Mouse (Mus musculus) left cerebral cortex, adult 8-10 months (tissue): ENCODE data around the gene Il5. TPM values are rescaled to one million over a fixed set of nuclear protein-coding genes. Genes with fewer than 3 reads are reported as not detected.
A peak's percentile ranks its signal among the peaks of the same experiment; 100 is the strongest.
"Not testable (repeated sequence)": the region's sequence is repeated elsewhere in the genome, so short reads cannot be mapped to it uniquely, and the experiment has no call there.

Experiments
- DNase-seq, 2 experiments: peaks; one replicate each; pipeline ENCODE4 v3.0.0; 2022; ENCODE audit warnings: low spot score in 2 of 2
- total RNA-seq, 4 experiments: library from RNA; stranded (reverse); gene quantifications; 2 replicates each; pipeline ENCODE4 v1.2.4; 2022

Gene Il5
- total RNA-seq, 4 experiments from 2014 or later = not detected

DNA sequence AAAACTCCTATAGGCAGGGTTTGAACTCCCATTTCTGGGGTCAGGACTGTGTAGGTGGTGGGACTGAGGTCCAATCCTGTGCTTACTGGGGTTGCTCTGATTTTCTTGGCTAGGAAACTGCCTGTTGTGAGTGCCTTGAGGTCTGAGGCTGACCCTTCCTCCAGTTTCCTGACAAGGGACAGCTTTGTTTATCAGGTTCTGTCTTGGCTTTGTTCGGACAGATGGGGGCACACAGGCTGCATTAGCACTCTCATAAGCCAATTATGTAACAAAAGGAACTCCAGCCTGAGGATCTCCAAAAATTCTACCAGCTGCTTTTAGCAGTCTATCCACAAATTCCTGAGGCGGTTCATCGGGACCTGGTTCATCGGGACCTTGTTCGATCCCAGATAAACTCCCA is 21.8 kb downstream of the Il5 start:
- no peak for DNase-seq

DNA sequence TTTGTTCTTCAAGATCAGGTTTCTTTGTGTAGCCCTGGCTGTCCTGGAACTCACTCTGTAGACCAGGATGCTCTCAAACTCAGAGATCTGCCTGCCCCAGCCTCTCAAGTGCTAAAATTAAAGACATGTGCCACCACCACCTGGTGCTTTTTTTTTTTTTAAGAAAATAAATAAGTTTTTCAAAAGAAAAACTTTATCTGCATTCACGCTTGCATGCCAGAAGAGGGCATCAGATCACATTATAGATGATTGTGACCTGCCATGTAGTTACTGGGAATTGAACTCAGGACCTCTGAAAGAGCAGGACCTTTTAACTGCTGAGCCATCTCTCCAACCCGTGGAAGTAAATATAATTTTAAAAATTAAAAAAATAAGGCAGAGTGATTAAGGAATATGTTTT is 24.7 kb downstream of the Il5 start:
- no peak for DNase-seq

DNA sequence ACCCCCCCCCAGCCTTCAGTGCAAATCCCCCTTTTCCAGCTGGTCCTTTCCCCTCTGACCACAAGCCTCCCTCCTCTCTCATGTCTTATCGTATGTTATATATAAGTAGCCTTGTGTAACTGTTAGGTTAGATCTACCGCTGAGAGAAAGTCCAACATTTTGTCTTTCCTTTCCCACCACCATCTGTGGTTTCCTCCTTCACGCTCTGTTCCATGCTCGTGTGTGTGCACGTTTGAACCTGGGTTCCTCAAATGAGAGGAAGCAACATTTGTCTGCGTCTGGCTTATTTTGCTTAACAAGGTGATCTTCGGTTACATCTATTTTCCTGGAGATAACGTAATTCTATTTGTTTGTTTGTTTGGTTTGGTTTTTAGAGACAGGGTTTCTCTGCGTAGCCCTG is 27.4 kb downstream of the Il5 start:
- no peak for DNase-seq

DNA sequence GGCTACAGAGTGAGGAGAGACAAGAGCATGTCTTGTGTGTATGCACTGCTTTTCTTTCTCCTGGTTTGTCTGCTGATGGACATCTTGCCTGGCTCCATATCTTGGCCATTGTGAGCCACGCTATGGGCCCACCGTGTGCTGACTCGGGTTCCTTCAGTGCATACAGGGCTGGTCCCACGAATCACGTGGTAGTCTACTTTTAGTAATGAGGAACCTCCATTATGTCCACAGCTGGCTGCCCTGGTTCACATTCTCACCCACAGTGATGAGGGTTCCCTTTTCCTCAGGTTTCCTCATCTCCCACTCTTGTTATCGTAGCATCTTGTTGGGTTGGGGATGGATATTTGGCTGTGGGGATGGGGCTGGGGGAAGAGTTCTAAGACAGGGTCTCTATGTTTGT is 28.0 kb downstream of the Il5 start:
- DNase-seq = no peak

DNA sequence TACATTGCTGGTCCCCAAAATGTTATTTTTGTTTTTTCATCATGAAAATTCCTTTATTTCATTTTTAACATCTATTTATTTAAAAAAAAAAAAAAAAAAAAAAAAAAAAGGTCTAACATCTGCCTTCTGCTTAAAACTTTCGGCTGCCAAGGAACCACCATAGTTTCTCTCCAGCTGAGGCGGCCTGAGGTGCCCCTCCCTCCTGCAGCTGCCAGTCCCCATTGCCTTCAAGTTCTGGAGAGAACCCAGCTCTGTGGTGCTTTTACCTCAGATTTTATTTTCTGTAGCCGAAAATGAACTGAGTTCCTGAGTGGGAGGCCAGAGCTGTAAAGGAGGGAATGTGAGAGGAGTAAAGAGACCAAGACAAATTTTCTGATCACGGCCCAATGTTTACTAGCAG is 28.7 kb downstream of the Il5 start:
- no peak for DNase-seq

DNA sequence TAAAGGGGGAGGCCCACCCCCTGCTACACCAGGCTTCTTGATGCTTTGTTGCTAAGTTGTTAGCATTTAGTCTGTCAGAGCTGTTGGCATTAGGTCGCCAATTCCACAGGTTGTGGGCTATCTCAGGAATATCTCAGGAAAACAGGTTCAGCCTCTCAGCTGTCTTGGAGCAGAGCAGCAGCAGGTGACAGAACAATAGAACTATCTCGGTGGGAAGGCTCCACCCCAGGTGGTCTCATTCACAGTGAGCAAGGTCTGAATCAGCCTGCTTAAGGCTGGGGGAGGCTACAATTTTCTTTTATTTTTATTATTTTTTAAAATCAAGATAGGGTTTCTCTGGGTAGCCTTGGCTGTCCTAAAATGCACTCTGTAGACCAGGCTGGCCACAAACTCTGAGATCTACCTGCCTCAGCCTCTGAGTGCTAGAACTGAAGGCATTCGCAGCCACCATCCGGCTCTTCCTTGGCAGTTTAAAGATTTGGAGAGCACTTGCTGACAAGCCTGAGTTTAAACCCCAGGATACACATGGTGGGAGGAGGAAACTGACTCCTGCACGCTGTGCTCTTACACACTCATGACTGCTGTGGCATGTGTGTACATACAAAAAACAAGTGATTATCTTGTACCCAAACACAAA is 29.2 kb downstream of the Il5 start:
- DNase-seq = no peak

DNA sequence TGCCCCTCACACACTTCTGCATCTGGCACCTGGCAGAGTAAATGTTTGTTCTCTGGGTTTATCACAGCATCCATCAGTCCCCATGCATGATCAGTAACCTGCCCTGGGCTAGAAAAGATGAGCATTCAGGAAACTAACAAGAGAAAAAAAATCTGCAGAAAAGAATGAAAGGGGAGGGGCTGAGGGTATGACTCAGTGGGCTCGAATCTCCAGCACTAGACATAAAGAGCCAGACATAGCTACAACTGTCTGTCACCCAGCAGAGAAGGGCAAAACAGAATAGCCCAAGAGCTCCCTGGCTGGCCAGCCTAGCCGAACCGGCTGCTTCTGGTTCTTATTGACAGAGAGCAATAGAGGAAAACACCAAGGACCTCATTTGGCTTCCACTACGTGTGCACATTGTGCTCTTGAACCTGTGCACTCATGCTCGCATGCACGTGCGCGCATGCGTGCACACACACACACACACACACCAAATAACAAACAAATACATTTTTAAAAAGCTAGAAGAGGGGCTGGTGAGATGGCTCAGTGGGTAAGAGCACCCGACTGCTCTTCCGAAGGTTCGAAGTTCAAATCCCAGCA is 34.5 kb downstream of the Il5 start:
- no peak for DNase-seq

DNA sequence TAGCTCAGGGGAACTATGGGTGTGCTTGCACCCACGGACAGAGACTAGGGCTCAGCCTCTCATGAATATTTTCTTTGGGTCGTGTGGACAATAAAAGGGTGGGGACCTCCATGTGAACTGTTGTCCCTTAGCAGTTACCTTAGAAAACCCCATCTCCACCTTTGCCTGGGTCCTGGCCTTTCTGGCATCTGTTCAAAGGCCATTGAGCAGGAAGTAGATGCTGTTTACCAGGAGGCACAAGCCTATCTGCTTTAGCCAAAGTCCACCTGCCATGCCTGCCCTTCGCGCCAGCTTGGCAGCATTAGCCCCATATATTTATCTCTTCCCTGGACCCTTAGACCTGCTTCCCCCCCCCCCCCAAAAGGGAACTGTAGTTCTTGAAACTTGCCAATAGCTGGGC is 37.0 kb downstream of the Il5 start:
- DNase-seq = no peak

DNA sequence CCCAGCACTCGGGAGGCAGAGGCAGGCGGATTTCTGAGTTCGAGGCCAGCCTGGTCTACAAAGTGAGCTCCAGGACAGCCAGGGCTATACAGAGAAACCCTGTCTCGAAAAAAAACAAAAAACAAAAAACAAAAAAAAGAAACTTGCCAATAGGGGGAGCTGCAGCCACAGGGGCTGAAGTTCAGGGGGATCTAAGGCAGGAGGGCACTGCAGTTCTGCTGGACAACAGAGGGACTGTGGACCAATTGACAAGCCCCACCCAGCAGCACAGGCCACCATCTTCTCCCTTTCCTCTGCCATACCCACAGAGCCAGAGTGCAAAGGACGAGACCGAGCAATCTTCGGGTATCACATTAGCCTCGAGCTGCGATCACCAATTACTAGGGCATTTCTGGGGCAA is 37.4 kb downstream of the Il5 start:
- DNase-seq = not testable (repeated sequence)

DNA sequence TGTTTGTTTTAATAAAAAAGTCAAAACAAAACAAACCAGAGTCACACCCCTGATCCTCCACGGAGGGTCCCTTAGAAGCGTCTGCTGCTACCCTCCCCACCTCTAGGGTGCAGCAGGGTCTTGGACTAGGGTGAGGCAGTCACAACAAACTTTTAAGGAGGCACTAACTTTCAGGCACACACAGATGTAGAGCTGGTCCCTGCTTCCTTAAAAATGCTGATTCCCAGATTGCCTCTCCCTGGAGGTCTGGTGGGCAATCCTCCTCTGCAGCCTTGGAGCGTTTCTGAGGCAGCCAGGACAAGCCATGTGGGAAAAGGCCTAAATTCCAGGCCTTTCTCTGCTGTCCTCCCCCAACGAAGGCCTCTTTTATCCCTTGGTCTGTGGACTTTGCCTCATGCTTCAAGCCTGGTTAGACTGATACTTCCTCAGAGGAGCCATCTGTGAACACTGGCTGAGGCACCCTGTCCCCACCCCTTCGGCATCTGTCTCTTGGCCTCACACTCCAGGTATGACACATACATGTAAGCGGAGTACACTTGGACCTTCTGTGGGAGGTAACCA is 38.3 kb downstream of the Il5 start:
- DNase-seq = no peak

DNA sequence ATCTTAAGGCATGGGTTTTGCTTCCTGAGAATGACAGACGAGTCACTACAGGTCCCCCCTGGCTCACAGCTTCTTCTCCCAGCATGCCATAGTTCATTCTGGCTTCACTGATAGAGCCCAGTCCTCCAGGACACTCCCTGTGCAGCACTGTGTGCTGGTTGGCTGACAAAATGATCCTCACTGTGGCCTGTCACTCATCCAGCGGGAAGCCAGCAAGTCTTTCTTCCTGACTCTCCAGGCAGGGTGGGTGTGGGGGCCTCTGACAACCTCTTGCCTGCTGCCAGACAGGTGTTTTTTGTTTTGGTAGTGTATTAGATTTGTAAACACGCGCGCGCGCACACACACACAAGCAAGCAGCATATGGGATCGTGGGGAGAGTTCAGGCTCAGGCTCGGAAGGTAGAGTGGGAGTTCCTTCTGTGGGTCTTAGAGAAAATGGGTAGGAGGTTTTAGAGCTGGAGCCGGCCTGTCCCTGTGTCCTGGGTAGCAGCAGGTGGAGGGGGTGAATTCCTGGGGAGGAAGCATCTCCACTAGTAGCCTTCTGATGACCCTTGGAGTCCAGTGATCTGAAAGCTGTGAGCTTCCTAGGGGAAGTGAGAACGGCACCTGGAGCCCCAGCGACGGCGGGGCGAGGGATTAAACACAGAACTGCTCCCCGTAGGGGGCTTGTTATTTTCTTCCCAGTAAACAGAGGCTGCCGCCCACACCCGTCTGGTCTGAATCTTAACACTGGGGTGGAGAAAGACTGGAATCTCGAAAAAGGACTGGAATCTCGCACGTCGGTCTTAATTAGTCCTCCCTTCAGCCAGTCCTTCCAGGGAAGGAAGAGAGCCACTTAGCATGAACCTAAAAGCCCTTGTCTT is 39.2 kb downstream of the Il5 start:
- DNase-seq = no peak

DNA sequence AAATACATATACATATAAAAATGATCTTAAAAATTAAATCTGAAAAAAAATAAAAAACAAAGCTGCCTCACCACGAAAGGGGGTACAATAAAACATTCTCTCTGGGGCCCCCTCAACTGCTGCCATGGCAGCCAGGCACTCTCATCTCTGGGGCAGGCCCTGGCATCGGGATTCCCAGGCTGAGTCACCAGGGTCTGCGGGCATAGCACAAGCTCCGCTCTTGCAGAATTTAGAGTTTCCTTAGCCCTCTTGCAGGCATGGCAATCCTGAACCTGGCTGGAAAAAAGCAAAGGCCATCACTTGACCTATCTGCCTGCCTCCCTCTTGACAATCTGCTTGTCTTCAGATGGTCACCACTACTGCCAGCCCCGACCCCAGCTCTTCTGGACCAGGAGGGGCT is 40.7 kb downstream of the Il5 start:
- DNase-seq = no peak

DNA sequence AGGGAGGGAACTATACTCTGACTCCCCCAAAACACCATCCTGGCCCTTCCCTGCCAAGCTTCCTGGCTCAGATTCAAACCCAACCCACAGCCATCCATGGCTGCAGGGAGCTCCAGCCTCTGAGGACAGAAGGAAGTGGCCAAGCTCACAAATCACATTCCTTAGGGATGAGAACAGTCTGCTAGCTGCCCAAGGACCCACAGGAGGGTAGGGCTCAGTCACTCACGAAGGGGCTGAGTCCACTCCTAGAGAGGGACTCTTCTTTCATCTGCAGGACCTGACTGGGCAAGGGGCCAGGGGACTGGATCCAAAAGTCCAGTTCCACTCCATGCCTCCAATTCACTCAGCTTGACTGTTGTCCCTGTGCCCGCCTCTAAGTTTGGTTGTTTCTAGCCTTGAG is 41.2 kb downstream of the Il5 start:
- no peak for DNase-seq

DNA sequence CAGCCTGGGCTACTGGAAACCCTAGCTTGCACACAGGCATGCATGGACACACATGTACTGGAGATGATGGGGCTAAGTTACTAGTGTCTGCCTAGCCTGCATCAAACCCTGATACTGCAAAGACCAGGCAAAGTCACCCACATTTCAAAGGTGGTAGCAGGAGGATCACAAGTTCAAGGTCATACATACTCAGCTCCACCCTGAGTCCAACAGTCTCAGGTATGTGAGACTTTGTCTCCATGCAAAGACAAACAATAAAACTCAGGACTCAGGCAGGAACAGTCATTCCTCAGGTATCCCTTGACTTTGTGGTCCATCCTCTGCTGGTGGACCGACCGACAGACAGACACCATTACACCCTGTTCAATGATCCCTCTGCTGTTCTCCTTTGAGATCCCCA is 41.8 kb downstream of the Il5 start:
- DNase-seq = no peak

DNA sequence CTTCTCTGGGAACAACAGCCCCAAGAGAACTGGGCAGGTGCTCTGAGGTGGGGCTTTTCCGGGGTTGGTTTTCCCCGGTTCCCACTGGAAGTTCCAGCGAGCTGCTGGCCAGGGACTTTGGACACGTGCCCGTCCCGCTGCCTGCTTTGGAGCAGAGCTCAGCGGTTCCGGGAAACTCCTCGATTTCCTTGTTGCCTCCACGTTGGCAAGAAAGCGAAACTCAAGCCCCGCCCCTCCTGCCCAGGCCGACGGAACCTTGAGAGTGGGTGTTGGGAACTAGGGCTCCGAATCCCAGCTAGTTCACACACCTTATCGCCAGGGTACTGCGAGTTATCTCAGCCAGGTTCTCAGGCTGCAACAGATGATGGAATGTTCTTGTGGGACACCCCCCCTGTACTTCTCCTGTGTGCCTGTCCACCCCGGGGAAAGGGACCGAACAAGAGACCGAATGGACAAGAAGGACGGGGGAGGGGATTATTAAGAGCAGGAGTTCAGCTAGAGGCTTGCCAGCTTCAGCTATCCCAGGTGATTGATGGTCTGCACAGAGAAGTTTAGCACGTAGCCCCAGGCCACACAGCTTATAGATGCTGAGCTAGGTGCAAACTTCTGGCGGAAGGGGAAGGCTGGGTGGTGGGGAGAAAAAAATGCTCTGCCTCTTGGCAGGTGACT is 42.4 kb downstream of the Il5 start:
- peak in 1 of 2 experiments; percentile 28 for DNase-seq

DNA sequence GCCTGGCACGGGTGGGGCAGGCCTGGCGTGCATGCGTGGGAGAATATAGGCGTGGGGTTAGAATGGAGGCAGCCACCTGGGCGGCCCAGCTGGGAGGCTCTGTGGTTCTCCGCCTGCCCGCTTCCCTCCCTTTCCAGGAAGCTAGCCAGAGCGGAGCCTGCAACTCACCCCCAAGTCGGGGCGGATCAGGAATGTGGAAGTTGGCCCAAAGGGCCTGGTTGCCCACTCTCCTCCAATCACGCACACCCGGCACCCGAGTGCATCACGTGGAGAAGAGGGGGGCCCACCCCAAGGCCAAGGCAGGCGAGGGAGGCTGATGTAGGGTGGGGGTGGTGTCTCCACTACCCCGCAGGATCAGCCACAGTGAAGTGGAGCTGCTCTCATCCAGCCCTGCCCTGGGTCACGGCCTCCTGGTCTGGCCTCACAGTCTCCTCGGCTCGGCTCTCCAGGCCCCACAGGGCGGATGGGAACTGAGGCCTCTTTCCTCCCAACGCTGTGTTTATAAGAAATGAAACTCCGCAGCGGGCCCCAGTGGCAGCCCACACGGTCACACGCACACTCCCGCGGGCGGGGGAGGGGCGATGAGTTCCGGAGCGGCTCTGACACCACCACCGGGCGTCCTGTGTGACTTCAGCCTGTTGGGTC is 43.0 kb downstream of the Il5 start:
- peak; percentile 49 to 76 for DNase-seq

DNA sequence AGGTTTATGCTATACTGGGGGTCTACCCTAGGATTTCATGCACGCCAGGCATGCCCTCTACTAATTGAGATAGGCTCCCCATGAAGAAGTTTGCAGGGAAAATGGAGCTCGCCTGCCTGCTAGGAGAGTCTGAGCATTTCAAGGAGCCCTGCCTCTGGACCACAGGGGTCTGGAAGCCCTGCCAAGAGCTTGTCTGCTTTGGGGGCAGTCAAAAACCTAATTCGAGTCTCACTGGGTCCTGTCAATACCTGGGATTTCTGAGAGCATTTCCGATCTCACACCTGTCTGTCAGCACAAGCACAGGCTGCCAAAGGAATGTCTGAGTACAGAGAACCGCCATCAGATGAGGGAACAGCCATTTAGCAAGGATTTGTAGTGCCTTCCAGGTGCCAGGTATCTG is 44.0 kb downstream of the Il5 start:
- DNase-seq = no peak

DNA sequence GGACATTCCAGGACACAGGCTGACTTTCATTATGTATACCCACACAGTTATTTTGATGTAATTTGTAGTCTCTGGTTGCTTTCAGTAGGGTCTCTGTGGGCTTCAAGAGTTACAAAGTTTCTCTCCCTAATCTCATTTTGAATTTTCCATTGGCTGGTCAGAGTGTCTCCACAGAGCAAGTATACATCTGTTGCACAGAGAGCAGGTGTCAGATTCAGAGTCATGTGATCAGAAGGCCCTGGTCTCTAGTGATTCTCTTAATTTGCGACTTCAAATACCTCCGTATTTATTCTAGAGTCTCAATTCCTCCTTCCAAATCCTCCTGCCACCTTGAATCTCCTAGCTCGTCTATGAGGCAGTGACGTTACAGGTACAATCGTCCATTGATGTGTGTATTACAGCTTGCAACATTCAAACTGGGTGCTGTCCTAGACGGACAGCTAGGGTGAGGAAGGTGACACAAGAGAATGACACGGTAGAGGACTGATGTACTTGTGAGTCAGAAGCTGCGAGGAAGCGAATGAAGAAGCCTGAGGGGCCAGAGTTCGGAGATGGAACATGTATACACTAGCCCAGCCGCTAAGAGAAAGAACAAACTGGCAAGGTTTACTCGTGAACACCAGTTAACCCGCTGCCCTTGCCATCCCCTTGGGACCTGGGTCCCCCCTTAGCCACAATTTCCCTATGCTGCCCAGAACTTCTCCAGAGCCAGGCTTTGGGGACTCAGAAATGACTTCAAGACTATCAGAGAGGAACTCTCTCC is 48.0 kb downstream of the Il5 start:
- no peak for DNase-seq

DNA sequence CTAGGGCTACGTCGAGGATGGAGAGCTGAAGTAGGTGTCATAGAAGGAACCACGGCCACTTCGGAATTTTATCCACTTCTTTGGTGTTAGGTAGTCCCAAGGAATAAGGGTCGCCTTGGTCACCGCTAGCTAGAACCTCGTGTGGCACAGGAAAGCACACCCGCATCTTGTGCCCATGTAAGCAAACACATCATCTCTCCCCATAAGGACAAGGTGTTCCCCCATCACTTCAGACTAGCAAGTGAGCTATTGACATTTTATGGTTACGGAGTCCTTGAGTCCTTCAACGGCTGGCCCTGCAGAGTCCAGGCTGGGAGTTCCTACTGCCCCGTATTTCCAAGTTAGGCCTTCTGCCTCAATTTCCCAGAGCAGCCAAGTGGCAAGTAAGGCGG is 48.6 kb downstream of the Il5 start:
- no peak for DNase-seq

DNA sequence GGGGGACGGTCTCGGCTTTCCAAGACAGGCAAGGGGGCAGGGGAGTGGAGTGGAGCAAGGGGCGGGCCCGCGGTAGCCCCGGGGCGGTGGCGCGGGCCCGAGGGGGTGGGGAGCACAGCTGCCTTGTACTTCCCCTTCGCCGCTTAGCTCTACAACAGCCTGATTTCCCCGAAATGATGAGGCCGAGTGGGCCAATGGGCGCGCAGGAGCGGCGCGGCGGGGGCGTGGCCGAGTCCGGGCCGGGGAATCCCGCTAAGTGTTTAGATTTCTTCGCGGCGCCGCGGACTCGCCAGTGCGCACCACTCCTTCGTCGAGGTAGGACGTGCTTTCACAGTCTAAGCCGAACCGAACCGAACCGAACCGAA is 49.1 kb downstream of the Il5 start, which contains the start of gene Irf1:
TSS of gene Irf1 (plus strand) at position 255 of the 365 bp plus-strand sequence.
- DNase-seq = peak; percentile 60 to 78
